In the genomic region with DNA sequence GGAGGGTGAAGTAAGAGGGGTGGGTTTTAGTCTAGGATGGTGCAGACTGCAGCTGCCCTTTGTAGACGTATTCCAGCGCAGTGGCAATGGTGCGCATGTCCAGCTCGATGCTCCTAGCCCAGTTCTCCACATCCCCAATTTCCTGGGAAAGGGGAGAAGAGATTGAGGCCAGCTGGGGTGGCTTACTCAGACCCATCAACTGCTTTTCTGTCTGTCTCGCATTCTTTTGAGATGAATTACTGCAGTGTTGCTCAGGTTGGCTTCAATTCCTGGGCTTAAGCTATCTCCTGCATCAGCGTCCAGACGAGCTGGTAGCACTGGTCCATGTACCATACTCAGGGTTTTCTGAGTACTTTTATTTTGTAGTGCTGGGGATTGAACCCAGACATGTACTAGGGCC, we compare ENCODE assay signal across 10 mouse cellular contexts. TPM values are rescaled to one million over a fixed set of nuclear protein-coding genes. Genes with fewer than 3 reads are reported as not detected.
DNase-seq lines count a peak whose midpoint lies in the region; ATAC-seq and TF ChIP-seq lines count a peak whose summit lies in the region.
"Had no signal": no experiment of that assay in that cellular context is flagged by ENCODE, and none has a peak within 500 bp of the region (broad histone marks: within the 10 kb centered on the region; RNA-seq: fewer than 3 reads in every experiment).

No protein-coding gene starts in this region.

- H3K27me3 ChIP-seq in heart, embryonic 13.5 days (replicated peaks): no peaks in the 10 kb centered on the region
- H3K27me3 ChIP-seq in lung, embryonic 14.5 days (ENCODE audit: insufficient read depth, low read length): no peaks in the 10 kb centered on the region
- H3K27me3 ChIP-seq in hindbrain, embryonic 14.5 days (ENCODE audit: control insufficient read depth, insufficient read depth, low read length): no peaks in the 10 kb centered on the region
- no peaks in the 10 kb centered on the region for H3K27me3 ChIP-seq in stomach, embryonic 15.5 days (replicated peaks)

- WGBS in heart, embryonic 13.5 days: 74% methylated on average over 7 of the region's 7 CpGs
- 78% methylated on average over 7 of the region's 7 CpGs for WGBS in lung, embryonic 14.5 days
- WGBS in hindbrain, embryonic 14.5 days: 83% methylated on average over 7 of the region's 7 CpGs
- 70% methylated on average over 7 of the region's 7 CpGs for WGBS in stomach, embryonic 15.5 days

- DNase-seq in heart, adult 9 months (ENCODE audit: low spot score in 2 of 2): no peak
- no peak for DNase-seq in lung, embryonic 14.5 days
- DNase-seq in lung, postnatal 25 days (ENCODE audit: low spot score): no peak
- no peak for DNase-seq in hindbrain, embryonic 14.5 days (ENCODE audit: low spot score)
- DNase-seq in embryo, embryonic 10.5 days (ENCODE audit: low spot score): no peak
- no peak for DNase-seq in urinary bladder, postnatal 25 days (ENCODE audit: low spot score)
- DNase-seq: gastrocnemius, postnatal 36 days; liver, embryonic 13.5 days had no signal

- H3K9me3 ChIP-seq in heart, embryonic 13.5 days: no peaks in the 10 kb centered on the region
- no peaks in the 10 kb centered on the region for H3K9me3 ChIP-seq in lung, embryonic 14.5 days (ENCODE audit: low read depth, low read length)
- no peaks in the 10 kb centered on the region for H3K9me3 ChIP-seq in hindbrain, embryonic 14.5 days (ENCODE audit: control insufficient read depth, low read length)
- H3K9me3 ChIP-seq in stomach, embryonic 15.5 days: no peaks in the 10 kb centered on the region
- H3K9me3 ChIP-seq: liver, embryonic 13.5 days had no signal

- H3K4me3 ChIP-seq in heart, embryonic 13.5 days: no peak overlapping the region
- no peak overlapping the region for H3K4me3 ChIP-seq in lung, embryonic 14.5 days (ENCODE audit: low read depth, low read length)
- H3K4me3 ChIP-seq in hindbrain, embryonic 14.5 days (replicated peaks; ENCODE audit: low read length): no peak overlapping the region
- H3K4me3 ChIP-seq in stomach, embryonic 15.5 days (replicated peaks): no peak overlapping the region
- H3K4me3 ChIP-seq: liver, embryonic 13.5 days had no signal

- peak overlapping the region; percentile 44 for H3K27ac ChIP-seq in heart, embryonic 13.5 days (replicated peaks)
- 0 out of 2 replicates have a peak overlapping the region, but pooled peaks have one; percentile 43 for H3K27ac ChIP-seq in lung, embryonic 14.5 days (ENCODE audit: low read depth)
- peak overlapping the region; percentile 69 for H3K27ac ChIP-seq in hindbrain, embryonic 14.5 days
- peak overlapping the region; percentile 77; the same call in 1 of the 2 replicates for H3K27ac ChIP-seq in stomach, embryonic 15.5 days

- TF ChIP-seq CTCF in lung, embryonic 14.5 days (IDR thresholded peaks at IDR 0.05; ENCODE audit: low read depth): no peak

- H3K36me3 ChIP-seq in heart, embryonic 13.5 days: peaks cover 41% of the 10 kb centered on the region
- H3K36me3 ChIP-seq in lung, embryonic 14.5 days (ENCODE audit: insufficient read depth): peaks cover 39% of the 10 kb centered on the region
- peaks cover 15% of the 10 kb centered on the region; the same call in 1 of the 2 replicates for H3K36me3 ChIP-seq in hindbrain, embryonic 14.5 days (replicated peaks; ENCODE audit: control insufficient read depth, insufficient read depth)
- H3K36me3 ChIP-seq in stomach, embryonic 15.5 days: peaks cover 17% of the 10 kb centered on the region

- ATAC-seq in heart, embryonic 13.5 days (ENCODE audit: extremely low read depth, insufficient number of reproducible peaks, low FRiP score, low TSS enrichment): no peak
- ATAC-seq in lung, embryonic 14.5 days (ENCODE audit: insufficient read depth): no peak
- no peak for ATAC-seq in hindbrain, embryonic 14.5 days (ENCODE audit: low FRiP score)
- ATAC-seq in stomach, embryonic 15.5 days (ENCODE audit: insufficient read depth, low FRiP score, low read depth): no peak

- peaks cover 49% of the 10 kb centered on the region for H3K4me1 ChIP-seq in heart, embryonic 13.5 days
- H3K4me1 ChIP-seq in lung, embryonic 14.5 days (ENCODE audit: insufficient read depth): peaks cover 3% of the 10 kb centered on the region; the same call in 1 of the 2 replicates
- H3K4me1 ChIP-seq in hindbrain, embryonic 14.5 days (replicated peaks; ENCODE audit: control insufficient read depth, insufficient read depth, low read length): peaks cover 33% of the 10 kb centered on the region
- peaks cover 55% of the 10 kb centered on the region for H3K4me1 ChIP-seq in stomach, embryonic 15.5 days

- peak overlapping the region; percentile 16 for H3K9ac ChIP-seq in heart, embryonic 13.5 days
- no peak overlapping the region for H3K9ac ChIP-seq in lung, embryonic 14.5 days
- H3K9ac ChIP-seq in hindbrain, embryonic 14.5 days: no peak overlapping the region
- no peak overlapping the region for H3K9ac ChIP-seq in stomach, embryonic 15.5 days
- H3K9ac ChIP-seq: liver, embryonic 13.5 days had no signal

- no peak overlapping the region for H3K4me2 ChIP-seq in heart, embryonic 13.5 days
- H3K4me2 ChIP-seq in lung, embryonic 14.5 days: no peak overlapping the region
- no peak overlapping the region for H3K4me2 ChIP-seq in hindbrain, embryonic 14.5 days (replicated peaks)
- no peak overlapping the region for H3K4me2 ChIP-seq in stomach, embryonic 15.5 days
- H3K4me2 ChIP-seq: liver, embryonic 13.5 days had no signal

RNA-seq across cellular contexts. Expression of a gene that starts 2.7 kb away (rescaled TPM):
- polyA plus RNA-seq in heart, embryonic 13.5 days (2015; fragmentation: Nextera tagmentation; extraction: Ambion mirVana): 8.9 and 10.3 TPM in 2 replicates
- polyA plus RNA-seq in lung, embryonic 14.5 days (2014; fragmentation: Nextera tagmentation; extraction: Ambion mirVana): 10.5 and 12.5 TPM in 2 replicates
- 17.6 and 20.4 TPM in 2 replicates for polyA plus RNA-seq in hindbrain, embryonic 14.5 days (2014; fragmentation: Nextera tagmentation; extraction: Ambion mirVana)
- 12.9 and 15.0 TPM in 2 replicates for polyA plus RNA-seq in stomach, embryonic 15.5 days (2015; fragmentation: Nextera tagmentation; extraction: Ambion mirVana)

RNA-seq across cellular contexts. Expression of a gene that starts 3.9 kb away (rescaled TPM):
- polyA plus RNA-seq in heart, embryonic 13.5 days (2015; fragmentation: Nextera tagmentation; extraction: Ambion mirVana): 199 and 223 TPM in 2 replicates
- 175 and 180 TPM in 2 replicates for polyA plus RNA-seq in lung, embryonic 14.5 days (2014; fragmentation: Nextera tagmentation; extraction: Ambion mirVana)
- 228 and 269 TPM in 2 replicates for polyA plus RNA-seq in hindbrain, embryonic 14.5 days (2014; fragmentation: Nextera tagmentation; extraction: Ambion mirVana)
- 190 and 208 TPM in 2 replicates for polyA plus RNA-seq in stomach, embryonic 15.5 days (2015; fragmentation: Nextera tagmentation; extraction: Ambion mirVana)

RNA-seq across cellular contexts. Expression of a gene that starts 13.7 kb away (rescaled TPM):
- polyA plus RNA-seq in heart, embryonic 13.5 days (2015; fragmentation: Nextera tagmentation; extraction: Ambion mirVana): 2.4 and 2.9 TPM in 2 replicates
- 1.5 and 2.1 TPM in 2 replicates for polyA plus RNA-seq in lung, embryonic 14.5 days (2014; fragmentation: Nextera tagmentation; extraction: Ambion mirVana)
- polyA plus RNA-seq in hindbrain, embryonic 14.5 days (2014; fragmentation: Nextera tagmentation; extraction: Ambion mirVana): 6.2 and 7.2 TPM in 2 replicates
- 5.2 and 5.7 TPM in 2 replicates for polyA plus RNA-seq in stomach, embryonic 15.5 days (2015; fragmentation: Nextera tagmentation; extraction: Ambion mirVana)

RNA-seq across cellular contexts. Expression of a gene that starts 19.2 kb away (rescaled TPM):
- 370 and 426 TPM in 2 replicates for polyA plus RNA-seq in heart, embryonic 13.5 days (2015; fragmentation: Nextera tagmentation; extraction: Ambion mirVana)
- 458 and 459 TPM in 2 replicates for polyA plus RNA-seq in lung, embryonic 14.5 days (2014; fragmentation: Nextera tagmentation; extraction: Ambion mirVana)
- polyA plus RNA-seq in hindbrain, embryonic 14.5 days (2014; fragmentation: Nextera tagmentation; extraction: Ambion mirVana): 215 and 239 TPM in 2 replicates
- 693 and 758 TPM in 2 replicates for polyA plus RNA-seq in stomach, embryonic 15.5 days (2015; fragmentation: Nextera tagmentation; extraction: Ambion mirVana)

RNA-seq across cellular contexts. Expression of a gene that starts 28.4 kb away (rescaled TPM):
- 2.8 and 3.6 TPM in 2 replicates for polyA plus RNA-seq in heart, embryonic 13.5 days (2015; fragmentation: Nextera tagmentation; extraction: Ambion mirVana)
- 3.5 and 4.5 TPM in 2 replicates for polyA plus RNA-seq in lung, embryonic 14.5 days (2014; fragmentation: Nextera tagmentation; extraction: Ambion mirVana)
- 5.9 and 6.7 TPM in 2 replicates for polyA plus RNA-seq in hindbrain, embryonic 14.5 days (2014; fragmentation: Nextera tagmentation; extraction: Ambion mirVana)
- 4.4 and 4.7 TPM in 2 replicates for polyA plus RNA-seq in stomach, embryonic 15.5 days (2015; fragmentation: Nextera tagmentation; extraction: Ambion mirVana)
